Mouse (Mus musculus): ENCODE results near the gene Sptssa. TPM values are rescaled to one million over a fixed set of nuclear protein-coding genes. Genes with fewer than 3 reads are reported as not detected.

Sptssa gene
- polyA plus RNA-seq, 1 experiment, result not detected

DNA sequence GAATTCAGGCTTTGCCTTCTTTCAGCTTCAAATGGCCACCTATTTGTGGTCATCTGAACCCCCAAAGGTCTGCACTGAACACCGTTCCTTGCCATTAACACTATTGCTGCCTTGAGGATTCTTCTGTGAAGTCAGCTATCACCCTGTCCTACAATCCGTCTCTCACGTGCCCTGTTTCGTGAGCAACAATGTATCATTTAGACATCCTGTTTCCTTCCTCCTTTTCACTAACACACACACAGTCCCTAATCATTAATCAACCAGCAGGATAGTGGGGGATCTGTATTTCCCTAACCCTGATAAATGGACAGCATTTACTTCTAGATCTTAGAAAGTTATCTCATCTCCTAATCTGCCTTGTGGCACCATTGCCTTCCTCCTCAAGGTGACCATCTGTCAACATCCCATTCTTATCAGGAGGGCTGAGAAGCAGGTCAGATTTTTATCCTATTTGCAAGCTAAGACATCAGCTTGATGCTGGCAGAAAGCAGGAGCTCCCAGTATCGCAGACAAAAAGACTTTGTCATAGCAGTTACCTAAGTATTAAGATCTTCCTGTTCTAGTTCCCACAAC lies 13.0 kb downstream of the Sptssa start:
- no peak overlapping the region for H3K27ac ChIP-seq (ENCODE audit: insufficient read depth, low read depth, low read length)
- TF ChIP-seq CTCF (IDR thresholded peaks at IDR 0.05; ENCODE audit: insufficient read depth, low read depth, low read length) (no peak), POLR2A (IDR thresholded peaks at IDR 0.05; ENCODE audit: insufficient read depth, low read depth, low read length) (no peak)
- no peak overlapping the region for H3K4me3 ChIP-seq (ENCODE audit: insufficient read depth, low read depth, low read length)
- WGBS, result 78% methylated on average over 5 of the region's 5 CpGs
- H3K4me1 ChIP-seq (ENCODE audit: control insufficient read depth, insufficient read depth, low read length), result no peaks in the 10 kb centered on the region

DNA sequence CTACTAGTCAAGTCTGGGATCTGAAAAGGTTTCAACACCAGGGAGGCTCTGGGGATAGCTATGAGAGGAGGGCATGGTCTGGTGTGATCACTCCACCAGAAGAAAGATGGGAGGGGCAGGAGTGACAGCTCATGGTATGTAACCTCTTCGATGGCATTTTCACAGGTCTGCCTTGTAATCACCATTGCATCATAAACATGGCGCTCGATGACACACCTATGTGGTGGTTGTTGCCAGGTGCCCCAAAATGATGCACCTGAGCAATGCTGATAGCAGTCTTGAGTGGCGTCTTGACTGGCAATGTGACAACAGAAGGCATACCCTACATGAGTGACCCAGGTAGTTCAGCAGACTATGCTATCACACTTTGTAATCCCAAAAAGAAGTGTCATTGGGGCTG lies 15.0 kb downstream of the Sptssa start:
- WGBS, result 98% methylated on average over 4 of the region's 4 CpGs
- TF ChIP-seq CTCF (IDR thresholded peaks at IDR 0.05; ENCODE audit: insufficient read depth, low read depth, low read length) (no peak), POLR2A (IDR thresholded peaks at IDR 0.05; ENCODE audit: insufficient read depth, low read depth, low read length) (no peak)
- Histone ChIP-seq H3K4me1 (ENCODE audit: control insufficient read depth, insufficient read depth, low read length) (no peaks in the 10 kb centered on the region), H3K27ac (ENCODE audit: insufficient read depth, low read depth, low read length) (no peak overlapping the region), H3K4me3 (ENCODE audit: insufficient read depth, low read depth, low read length) (no peak overlapping the region)

GRCm38 (mm10) chr12:54640259-54640658 lies 16.1 kb downstream of the Sptssa start:
- H3K4me3 ChIP-seq (ENCODE audit: insufficient read depth, low read depth, low read length), result no peak overlapping the region
- TF ChIP-seq POLR2A (IDR thresholded peaks at IDR 0.05; ENCODE audit: insufficient read depth, low read depth, low read length), result no peak
- TF ChIP-seq CTCF (IDR thresholded peaks at IDR 0.05; ENCODE audit: insufficient read depth, low read depth, low read length), result no peak
- 77% methylated on average over 6 of the region's 6 CpGs for WGBS
- no peaks in the 10 kb centered on the region for H3K4me1 ChIP-seq (ENCODE audit: control insufficient read depth, insufficient read depth, low read length)
- no peak overlapping the region for H3K27ac ChIP-seq (ENCODE audit: insufficient read depth, low read depth, low read length)

GRCm38 (mm10) chr12:54637033-54637432 lies 19.3 kb downstream of the Sptssa start:
- TF ChIP-seq CTCF (IDR thresholded peaks at IDR 0.05; ENCODE audit: insufficient read depth, low read depth, low read length), result no peak
- TF ChIP-seq POLR2A (IDR thresholded peaks at IDR 0.05; ENCODE audit: insufficient read depth, low read depth, low read length), result no peak
- no peak overlapping the region for H3K4me3 ChIP-seq (ENCODE audit: insufficient read depth, low read depth, low read length)

DNA sequence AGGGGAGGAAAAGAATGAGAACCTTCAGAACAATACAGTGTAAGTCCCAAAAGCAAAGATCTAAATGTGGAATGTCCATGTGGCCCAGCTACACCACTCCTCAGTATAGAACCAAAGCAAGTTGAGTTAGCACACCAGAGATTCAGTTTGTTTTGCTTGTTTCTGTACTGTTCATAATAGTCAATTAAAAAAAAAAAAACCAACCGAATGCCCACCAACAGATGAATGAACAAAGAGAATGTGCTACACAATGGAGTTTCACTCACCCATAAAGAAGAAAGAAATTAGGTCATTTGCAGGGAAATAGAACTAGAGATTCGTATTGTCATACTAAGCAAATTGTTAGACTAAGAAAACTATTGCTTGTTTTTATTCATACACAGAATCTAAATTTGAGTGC lies 24.2 kb downstream of the Sptssa start:
- WGBS, result 52% methylated on average over 2 of the region's 2 CpGs
- Histone ChIP-seq H3K27ac (ENCODE audit: insufficient read depth, low read depth, low read length) (no peak overlapping the region), H3K4me1 (ENCODE audit: control insufficient read depth, insufficient read depth, low read length) (no peaks in the 10 kb centered on the region), H3K4me3 (ENCODE audit: insufficient read depth, low read depth, low read length) (no peak overlapping the region)
- TF ChIP-seq CTCF (IDR thresholded peaks at IDR 0.05; ENCODE audit: insufficient read depth, low read depth, low read length) (no peak), POLR2A (IDR thresholded peaks at IDR 0.05; ENCODE audit: insufficient read depth, low read depth, low read length) (no peak)

More at GRCm38 (mm10) chr12:54637033-54637432, 19.3 kb downstream of the Sptssa start:
- no peaks in the 10 kb centered on the region for H3K4me1 ChIP-seq (ENCODE audit: control insufficient read depth, insufficient read depth, low read length)
- WGBS, result 71% methylated on average over 1 of the region's 1 CpGs
- H3K27ac ChIP-seq (ENCODE audit: insufficient read depth, low read depth, low read length), result no peak overlapping the region

DNA sequence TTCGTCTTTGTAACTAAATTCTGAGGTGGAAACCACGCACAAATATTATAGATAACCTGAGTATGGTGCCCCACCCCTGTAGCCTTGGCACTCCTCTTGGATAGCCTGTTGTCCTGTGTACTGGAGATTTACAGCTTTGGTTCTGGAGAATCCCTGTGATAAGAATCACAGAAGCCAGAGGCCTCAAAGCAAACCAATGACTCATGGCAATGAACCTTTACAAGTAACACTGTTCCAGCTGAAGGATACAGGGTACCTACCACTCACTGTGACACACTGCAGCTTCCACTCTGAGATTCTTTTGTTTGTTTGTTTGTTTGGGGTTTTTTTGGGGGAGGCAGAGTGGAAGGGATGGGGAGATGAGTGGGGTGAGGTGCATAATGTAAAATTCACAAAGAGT lies 34.4 kb downstream of the Sptssa start:
- no peaks in the 10 kb centered on the region for H3K4me1 ChIP-seq (ENCODE audit: control insufficient read depth, insufficient read depth, low read length)
- no peak overlapping the region for H3K27ac ChIP-seq (ENCODE audit: insufficient read depth, low read depth, low read length)
- no peak overlapping the region for H3K4me3 ChIP-seq (ENCODE audit: insufficient read depth, low read depth, low read length)
- 95% methylated on average over 2 of the region's 2 CpGs for WGBS
- TF ChIP-seq CTCF (IDR thresholded peaks at IDR 0.05; ENCODE audit: insufficient read depth, low read depth, low read length), result no peak
- no peak for TF ChIP-seq POLR2A (IDR thresholded peaks at IDR 0.05; ENCODE audit: insufficient read depth, low read depth, low read length)

DNA sequence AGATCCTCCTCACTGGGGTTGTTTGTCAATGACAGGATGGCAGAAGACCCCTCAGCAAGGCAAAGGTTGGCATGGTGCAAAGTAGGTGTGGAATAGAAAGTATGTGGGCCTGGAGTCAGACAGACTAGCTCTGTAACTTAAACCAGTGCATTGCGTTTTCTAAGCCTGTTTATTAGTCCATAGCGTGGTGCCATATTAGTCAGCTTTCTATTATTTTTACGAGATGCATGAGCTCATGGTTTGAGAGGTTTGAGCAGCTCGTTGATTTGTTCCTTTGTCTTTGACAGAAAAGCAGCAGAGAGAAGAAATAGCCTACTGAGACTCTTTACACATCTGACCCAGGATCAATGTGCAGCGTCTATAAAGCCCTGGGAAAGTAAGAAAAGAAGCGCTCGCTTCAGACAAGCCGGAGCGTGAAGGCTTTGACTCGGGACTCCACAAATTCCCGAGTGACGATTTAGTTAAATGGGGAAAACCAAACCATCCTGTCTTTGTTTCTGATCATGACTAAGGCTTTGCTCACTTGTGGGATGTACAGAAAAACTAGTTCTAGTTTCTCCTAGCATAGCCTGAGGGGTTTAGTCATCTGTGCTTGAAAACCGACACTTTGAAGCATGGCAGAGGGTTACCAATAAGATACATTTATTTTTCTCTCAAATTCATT lies 36.2 kb downstream of the Sptssa start:
- Histone ChIP-seq H3K4me3 (ENCODE audit: insufficient read depth, low read depth, low read length) (no peak overlapping the region), H3K4me1 (ENCODE audit: control insufficient read depth, insufficient read depth, low read length) (no peaks in the 10 kb centered on the region), H3K27ac (ENCODE audit: insufficient read depth, low read depth, low read length) (no peak overlapping the region)
- WGBS, result 51% methylated on average over 13 of the region's 13 CpGs
- TF ChIP-seq POLR2A (IDR thresholded peaks at IDR 0.05; ENCODE audit: insufficient read depth, low read depth, low read length) (no peak), CTCF (IDR thresholded peaks at IDR 0.05; ENCODE audit: insufficient read depth, low read depth, low read length) (no peak)

DNA sequence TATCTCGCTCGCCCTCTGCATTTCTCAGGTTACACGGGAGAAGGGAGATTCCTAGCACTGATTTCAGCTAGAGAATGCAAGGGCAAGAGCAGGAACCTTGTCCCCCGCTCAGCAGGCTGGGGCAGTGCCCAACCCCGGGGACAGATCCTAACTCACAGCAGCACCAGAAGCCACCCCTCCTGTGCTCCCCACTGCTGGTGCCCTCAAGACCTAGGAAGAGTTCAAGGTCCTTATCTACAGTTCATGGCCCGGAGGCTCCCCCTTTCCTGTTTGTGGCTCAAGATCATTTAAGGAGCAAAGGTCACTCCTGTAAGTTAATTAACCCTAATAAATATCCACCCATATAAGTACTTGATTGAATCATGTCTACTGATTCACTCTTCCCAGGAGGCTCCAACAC lies 47.4 kb downstream of the Sptssa start:
- 70% methylated on average over 6 of the region's 6 CpGs for WGBS
- TF ChIP-seq POLR2A (IDR thresholded peaks at IDR 0.05; ENCODE audit: insufficient read depth, low read depth, low read length), result no peak
- no peak for TF ChIP-seq CTCF (IDR thresholded peaks at IDR 0.05; ENCODE audit: insufficient read depth, low read depth, low read length)
- H3K27ac ChIP-seq (ENCODE audit: insufficient read depth, low read depth, low read length), result no peak overlapping the region
- H3K4me3 ChIP-seq (ENCODE audit: insufficient read depth, low read depth, low read length), result no peak overlapping the region
- H3K4me1 ChIP-seq (ENCODE audit: control insufficient read depth, insufficient read depth, low read length), result peaks cover 2% of the 10 kb centered on the region; the same call in 1 of the 2 replicates

GRCm38 (mm10) chr12:54605203-54605602 lies 51.2 kb downstream of the Sptssa start:
- Histone ChIP-seq H3K27ac (ENCODE audit: insufficient read depth, low read depth, low read length) (no peak overlapping the region), H3K4me1 (ENCODE audit: control insufficient read depth, insufficient read depth, low read length) (peaks cover 2% of the 10 kb centered on the region; the same call in 1 of the 2 replicates), H3K4me3 (ENCODE audit: insufficient read depth, low read depth, low read length) (no peak overlapping the region)
- TF ChIP-seq POLR2A (IDR thresholded peaks at IDR 0.05; ENCODE audit: insufficient read depth, low read depth, low read length) (no peak), CTCF (IDR thresholded peaks at IDR 0.05; ENCODE audit: insufficient read depth, low read depth, low read length) (no peak)
- 65% methylated on average over 3 of the region's 3 CpGs for WGBS
